Mouse (Mus musculus) liver, embryonic 11.5 days (tissue): ENCODE results near the gene Ppp2r5c. TPM values are rescaled to one million over a fixed set of nuclear protein-coding genes. Genes with fewer than 3 reads are reported as not detected.

ENCODE experiments used
- ATAC-seq: fragments of 200-750 bp; cut with Nextera tagmentation; replicated peaks from 2 replicates; pipeline ENCODE4 v1.8.0; 2017; ENCODE audit warnings: moderate number of reproducible peaks, mild to moderate bottlenecking, moderate TSS enrichment, moderate library complexity; ENCODE audit not compliant: low FRiP score
- DNase-seq: peaks from one replicate; pipeline ENCODE4 v3.0.0-alpha.2; 2017; ENCODE audit warnings: low spot score
- H3K27ac ChIP-seq: fragments of 300-500 bp; sonication (generic); 2 replicates; pipeline ENCODE4 v1.5.1; 2014; ENCODE audit warnings: mild to moderate bottlenecking, low read depth, low read length, control low read depth
- H3K27me3 ChIP-seq: fragments of 300-500 bp; sonication (generic); replicated peaks from 2 replicates; pipeline ENCODE4 v1.6.1; 2014; ENCODE audit warnings: low read length, mixed read lengths; ENCODE audit not compliant: control insufficient read depth, insufficient read depth
- H3K36me3 ChIP-seq: fragments of 300-500 bp; sonication (generic); 2 replicates; pipeline ENCODE4 v1.6.1; 2014; ENCODE audit warnings: mild to moderate bottlenecking, low read length, moderate library complexity, mixed read lengths; ENCODE audit not compliant: control insufficient read depth, insufficient read depth
- H3K4me1 ChIP-seq: fragments of 300-500 bp; sonication (generic); replicated peaks from 2 replicates; pipeline ENCODE4 v1.6.1; 2014; ENCODE audit warnings: low read length, mixed read lengths; ENCODE audit not compliant: control insufficient read depth, insufficient read depth
- H3K4me2 ChIP-seq: fragments of 300-500 bp; sonication (generic); 2 replicates; pipeline ENCODE4 v1.6.1; 2014; ENCODE audit warnings: mild to moderate bottlenecking, control low read depth, moderate library complexity
- H3K4me3 ChIP-seq: fragments of 300-500 bp; sonication (generic); 2 replicates; pipeline ENCODE4 v1.5.1; 2014; ENCODE audit warnings: low read depth, low read length, control low read depth
- H3K9ac ChIP-seq: fragments of 300-500 bp; sonication (generic); 2 replicates; pipeline ENCODE4 v1.6.1; 2014; ENCODE audit warnings: low read depth, low read length, control low read depth
- H3K9me3 ChIP-seq: fragments of 300-500 bp; sonication (generic); 2 replicates; pipeline ENCODE4 v1.6.1; 2016; ENCODE audit warnings: low read length, inconsistent platforms, mixed read lengths; ENCODE audit not compliant: control insufficient read depth
- WGBS: fragments of 180-500 bp; shearing (Covaris S2); extraction: QIAGEN DNeasy Blood & Tissue Kit; methylation state at CpG from one replicate; pipeline ENCODE4 v1.1.7; 2014; 5-methylcytosine and 5-hydroxymethylcytosine counted together
- polyA plus RNA-seq: library from polyadenylated mRNA; unstranded; fragments of >200 nt; fragmentation: Nextera tagmentation; extraction: Ambion mirVana; gene quantifications from 2 replicates; pipeline ENCODE4 v1.2.1, GENCODE M21; 2014

Gene Ppp2r5c
- polyA plus RNA-seq, 1 experiment from 2014 or later, result 138 TPM

GRCm38 (mm10) chr12:110506046-110506445, 59.1 kb downstream of the Ppp2r5c start:
- no peak overlapping the region for H3K9ac ChIP-seq
- ATAC-seq (no peak), DNase-seq (no peak)
- H3K4me3 ChIP-seq, result no peak overlapping the region
- no peak overlapping the region for H3K4me2 ChIP-seq
- no peaks in the 10 kb centered on the region for H3K36me3 ChIP-seq
- peaks cover 39% of the 10 kb centered on the region for H3K4me1 ChIP-seq
- H3K27me3 ChIP-seq, result no peaks in the 10 kb centered on the region
- H3K9me3 ChIP-seq, result no peaks in the 10 kb centered on the region
- no peak overlapping the region for H3K27ac ChIP-seq
- 82% methylated on average over 5 of the region's 5 CpGs for WGBS

- Histone ChIP-seq H3K9ac (no peak overlapping the region), H3K4me3 (no peak overlapping the region), H3K9me3 (no peaks in the 10 kb centered on the region), H3K27ac (no peak overlapping the region), H3K4me2 (no peak overlapping the region), H3K27me3 (no peaks in the 10 kb centered on the region), H3K36me3 (no peaks in the 10 kb centered on the region), H3K4me1 (peaks cover 37% of the 10 kb centered on the region)
- ATAC-seq (no peak), DNase-seq (no peak)
- 60% methylated on average over 9 of the region's 9 CpGs for WGBS
Measured at GRCm38 (mm10) chr12:110507714-110508297, 60.9 kb downstream of the Ppp2r5c start.

- no peak overlapping the region for H3K27ac ChIP-seq
- ATAC-seq (no peak), DNase-seq (no peak)
- no peak overlapping the region for H3K9ac ChIP-seq
- H3K4me2 ChIP-seq, result no peak overlapping the region
- H3K9me3 ChIP-seq, result no peaks in the 10 kb centered on the region
- H3K4me1 ChIP-seq, result peaks cover 38% of the 10 kb centered on the region
- no peaks in the 10 kb centered on the region for H3K36me3 ChIP-seq
- WGBS, result 64% methylated on average over 5 of the region's 5 CpGs
- no peaks in the 10 kb centered on the region for H3K27me3 ChIP-seq
- H3K4me3 ChIP-seq, result no peak overlapping the region
Measured at GRCm38 (mm10) chr12:110508680-110509079, 61.8 kb downstream of the Ppp2r5c start.

- ATAC-seq (no peak), DNase-seq (no peak)
- H3K27me3 ChIP-seq, result no peaks in the 10 kb centered on the region
- H3K9me3 ChIP-seq, result no peaks in the 10 kb centered on the region
- no peak overlapping the region for H3K4me2 ChIP-seq
- peaks cover 27% of the 10 kb centered on the region for H3K4me1 ChIP-seq
- H3K27ac ChIP-seq, result no peak overlapping the region
- 69% methylated on average over 9 of the region's 9 CpGs for WGBS
- no peak overlapping the region for H3K9ac ChIP-seq
- no peak overlapping the region for H3K4me3 ChIP-seq
- H3K36me3 ChIP-seq, result no peaks in the 10 kb centered on the region
Measured at GRCm38 (mm10) chr12:110510171-110510871, 63.4 kb downstream of the Ppp2r5c start.

- no peak for ATAC-seq
- H3K36me3 ChIP-seq, result no peaks in the 10 kb centered on the region
- no peak overlapping the region for H3K4me2 ChIP-seq
- peaks cover 25% of the 10 kb centered on the region for H3K4me1 ChIP-seq
- H3K4me3 ChIP-seq, result no peak overlapping the region
- H3K27ac ChIP-seq, result no peak overlapping the region
- H3K9me3 ChIP-seq, result no peaks in the 10 kb centered on the region
- DNase-seq, result no peak
- 90% methylated on average over 12 of the region's 12 CpGs for WGBS
- no peaks in the 10 kb centered on the region for H3K27me3 ChIP-seq
- H3K9ac ChIP-seq, result no peak overlapping the region
Measured at GRCm38 (mm10) chr12:110511201-110511600, 64.3 kb downstream of the Ppp2r5c start.

- ATAC-seq (no peak), DNase-seq (no peak)
- peaks cover 25% of the 10 kb centered on the region for H3K4me1 ChIP-seq
- H3K36me3 ChIP-seq, result no peaks in the 10 kb centered on the region; the same call in 1 of the 2 replicates
- no peak overlapping the region for H3K27ac ChIP-seq
- H3K9ac ChIP-seq, result no peak overlapping the region
- WGBS, result 70% methylated on average over 9 of the region's 9 CpGs
- H3K4me3 ChIP-seq, result no peak overlapping the region
- no peaks in the 10 kb centered on the region for H3K9me3 ChIP-seq
- H3K27me3 ChIP-seq, result no peaks in the 10 kb centered on the region
- H3K4me2 ChIP-seq, result no peak overlapping the region
Measured at GRCm38 (mm10) chr12:110511856-110512433, 65.0 kb downstream of the Ppp2r5c start.

GRCm38 (mm10) chr12:110512884-110513283, 66.0 kb downstream of the Ppp2r5c start:
- DNase-seq (no peak), ATAC-seq (0 out of 2 replicates have a peak, but pooled peaks have one; percentile 40)
- Histone ChIP-seq H3K9ac (no peak overlapping the region), H3K4me1 (peaks cover 21% of the 10 kb centered on the region), H3K4me3 (no peak overlapping the region), H3K27ac (no peak overlapping the region), H3K36me3 (no peaks in the 10 kb centered on the region; the same call in 1 of the 2 replicates), H3K9me3 (no peaks in the 10 kb centered on the region), H3K27me3 (no peaks in the 10 kb centered on the region), H3K4me2 (no peak overlapping the region)
- 78% methylated on average over 7 of the region's 7 CpGs for WGBS

- no peaks in the 10 kb centered on the region for H3K9me3 ChIP-seq
- no peak overlapping the region for H3K4me2 ChIP-seq
- DNase-seq (no peak), ATAC-seq (no peak)
- no peak overlapping the region for H3K9ac ChIP-seq
- H3K4me1 ChIP-seq, result peaks cover 14% of the 10 kb centered on the region
- 93% methylated on average over 8 of the region's 8 CpGs for WGBS
- no peaks in the 10 kb centered on the region; the same call in 1 of the 2 replicates for H3K36me3 ChIP-seq
- H3K4me3 ChIP-seq, result no peak overlapping the region
- no peaks in the 10 kb centered on the region for H3K27me3 ChIP-seq
- no peak overlapping the region for H3K27ac ChIP-seq
Measured at GRCm38 (mm10) chr12:110515676-110516075, 68.8 kb downstream of the Ppp2r5c start.
